Mouse (Mus musculus) activated CD4-positive, CD25-positive, alpha-beta regulatory T cell, adult 4 months (primary cell): ENCODE measurements around the gene Dohh. TPM values are rescaled to one million over a fixed set of nuclear protein-coding genes. Genes with fewer than 3 reads are reported as not detected.

Experiments used
- ATAC-seq: one replicate; pipeline ENCODE4 v1.8.0; 2017
- polyA plus RNA-seq, 2 experiments: library from polyadenylated mRNA; unstranded; fragments of 100-300 nt; shearing (Covaris generic); gene quantifications; one replicate each; pipeline ENCODE4 v1.2.1; 2017

Gene Dohh
- polyA plus RNA-seq, 2 experiments from 2014 or later, result 12.7 to 13.7 TPM

DNA sequence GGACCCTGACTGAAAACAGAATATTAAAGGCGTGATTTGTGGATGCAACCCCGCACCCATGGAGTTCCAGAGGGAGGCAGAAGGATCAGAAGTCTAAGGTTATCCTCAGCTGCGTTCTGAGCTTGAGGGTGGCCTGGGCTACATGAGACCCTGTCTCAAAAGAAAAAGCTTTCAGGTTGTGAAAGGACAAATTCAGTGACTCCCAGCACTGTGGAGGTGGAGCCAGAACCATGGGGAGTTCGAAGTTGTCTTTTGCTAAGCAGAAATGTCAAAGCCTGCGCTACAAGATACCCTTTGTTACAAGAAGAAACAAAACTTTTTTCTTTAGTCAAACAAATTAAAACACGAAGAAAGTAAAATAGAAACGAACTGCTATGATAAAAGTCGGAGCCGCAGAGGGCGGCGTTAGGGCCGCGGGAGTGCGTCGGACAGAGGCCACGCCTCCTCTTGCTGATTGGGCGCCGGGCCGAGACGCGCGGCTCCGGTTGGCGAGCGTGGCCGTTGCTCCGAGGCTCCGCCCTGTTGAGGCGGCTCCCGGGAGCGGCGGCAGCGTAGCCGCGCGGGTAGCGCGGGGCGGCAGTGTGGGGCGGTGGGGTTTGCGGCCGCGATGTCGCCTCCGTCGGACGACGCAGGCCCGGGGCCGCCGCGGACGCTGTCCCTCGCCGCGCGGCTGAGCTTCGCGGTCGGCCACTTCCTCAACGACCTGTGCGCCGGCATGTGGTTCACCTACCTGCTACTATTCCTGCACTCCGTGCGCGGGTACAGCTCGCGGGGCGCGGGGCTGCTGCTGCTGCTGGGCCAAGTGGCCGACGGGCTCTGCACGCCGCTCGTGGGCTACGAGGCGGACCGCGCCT lies 27.0 kb upstream of the Dohh start, which contains the start of gene Mfsd12:
Mfsd12 (plus strand) TSS at position 501 of the 854 bp plus-strand sequence.
- ATAC-seq, result peak; percentile 91

DNA sequence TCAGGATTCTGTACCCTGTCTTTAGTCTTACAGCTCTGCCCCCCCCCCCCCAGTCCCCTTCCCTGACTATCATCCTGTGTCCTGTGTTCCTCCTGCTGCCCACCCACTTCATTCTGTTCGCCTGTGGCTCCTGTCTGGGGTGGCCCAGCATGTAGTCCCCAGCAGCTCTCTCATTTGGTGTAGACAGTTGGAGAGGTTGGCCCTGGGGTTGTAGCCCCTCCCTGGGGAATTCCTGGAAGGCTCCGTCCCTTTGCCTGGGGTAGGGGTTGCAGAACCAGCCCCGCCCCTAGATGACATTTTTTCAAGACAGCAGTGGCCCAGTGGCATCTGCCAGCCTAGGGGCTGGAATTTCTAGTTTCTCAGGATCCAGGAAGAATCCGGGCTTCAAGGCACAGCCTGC lies 26.0 kb upstream of the Dohh start:
- ATAC-seq, result no peak

DNA sequence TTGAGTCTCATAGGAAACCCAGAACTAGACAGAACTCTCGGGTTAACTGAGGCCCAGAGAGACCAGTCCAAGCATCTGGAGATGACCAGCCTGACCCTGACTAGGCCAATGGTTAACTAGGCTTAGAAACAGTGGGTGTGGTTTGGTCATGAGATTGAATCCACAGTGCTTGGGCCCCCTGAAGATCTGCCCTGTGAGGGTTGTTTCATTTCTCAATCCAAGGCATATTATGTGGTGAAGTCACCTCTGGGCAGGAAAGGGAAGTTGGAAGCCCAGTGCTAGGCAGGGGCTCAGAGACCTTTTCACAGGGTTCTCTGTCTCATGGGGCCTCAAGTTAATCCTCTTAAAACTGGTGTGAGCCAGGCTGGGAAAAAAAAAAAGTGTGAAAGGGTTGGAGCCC lies 25.4 kb upstream of the Dohh start:
- ATAC-seq, result no peak

DNA sequence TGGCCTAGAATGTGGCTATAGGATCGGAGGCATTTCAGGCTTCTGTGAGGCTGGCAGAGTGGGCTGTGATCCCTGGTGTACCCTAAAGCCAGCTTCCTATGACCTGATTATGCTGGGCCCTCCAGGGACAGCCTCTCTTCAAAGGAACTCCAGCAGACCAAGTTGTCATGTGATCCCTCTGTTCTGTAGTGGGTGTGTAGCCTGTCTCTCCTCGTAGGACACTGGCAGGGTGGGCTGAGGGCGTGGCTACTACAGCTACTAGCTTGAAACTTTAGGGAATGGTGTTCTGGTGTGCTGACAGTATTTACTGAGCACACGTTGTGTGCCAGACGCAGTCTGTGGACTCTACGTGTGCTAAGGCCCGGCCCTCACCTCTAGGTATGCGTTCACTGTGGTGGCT lies 23.5 kb upstream of the Dohh start:
- ATAC-seq, result no peak

DNA sequence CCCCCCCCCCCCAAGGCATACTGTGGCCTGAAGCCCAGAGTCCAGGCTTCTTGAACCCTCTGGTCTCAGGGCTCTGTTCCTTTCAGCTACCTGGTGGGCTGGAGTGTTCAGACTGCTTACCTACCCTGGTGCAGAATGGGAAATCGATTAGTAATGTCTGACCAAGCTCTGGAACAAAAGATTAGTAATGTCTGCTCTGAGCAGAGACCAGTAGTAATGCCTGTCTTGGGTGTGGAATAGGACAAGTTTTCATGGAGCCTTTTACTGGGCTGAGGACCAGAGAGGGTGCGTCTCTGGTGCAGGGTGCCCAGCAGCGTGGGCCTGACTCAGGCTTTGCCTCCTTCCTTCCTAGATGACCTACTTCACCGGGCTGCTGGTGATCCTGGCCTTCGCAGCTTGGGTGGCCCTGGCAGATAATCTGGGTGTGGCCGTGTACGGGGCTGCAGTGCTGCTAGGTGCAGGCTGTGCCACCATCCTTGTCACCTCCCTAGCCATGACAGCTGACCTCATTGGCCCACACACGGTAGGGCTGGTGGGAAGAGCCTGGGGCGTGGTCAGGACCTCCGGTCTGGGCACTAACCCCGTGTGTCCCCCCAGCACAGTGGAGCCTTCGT lies 21.8 kb upstream of the Dohh start:
- no peak for ATAC-seq

DNA sequence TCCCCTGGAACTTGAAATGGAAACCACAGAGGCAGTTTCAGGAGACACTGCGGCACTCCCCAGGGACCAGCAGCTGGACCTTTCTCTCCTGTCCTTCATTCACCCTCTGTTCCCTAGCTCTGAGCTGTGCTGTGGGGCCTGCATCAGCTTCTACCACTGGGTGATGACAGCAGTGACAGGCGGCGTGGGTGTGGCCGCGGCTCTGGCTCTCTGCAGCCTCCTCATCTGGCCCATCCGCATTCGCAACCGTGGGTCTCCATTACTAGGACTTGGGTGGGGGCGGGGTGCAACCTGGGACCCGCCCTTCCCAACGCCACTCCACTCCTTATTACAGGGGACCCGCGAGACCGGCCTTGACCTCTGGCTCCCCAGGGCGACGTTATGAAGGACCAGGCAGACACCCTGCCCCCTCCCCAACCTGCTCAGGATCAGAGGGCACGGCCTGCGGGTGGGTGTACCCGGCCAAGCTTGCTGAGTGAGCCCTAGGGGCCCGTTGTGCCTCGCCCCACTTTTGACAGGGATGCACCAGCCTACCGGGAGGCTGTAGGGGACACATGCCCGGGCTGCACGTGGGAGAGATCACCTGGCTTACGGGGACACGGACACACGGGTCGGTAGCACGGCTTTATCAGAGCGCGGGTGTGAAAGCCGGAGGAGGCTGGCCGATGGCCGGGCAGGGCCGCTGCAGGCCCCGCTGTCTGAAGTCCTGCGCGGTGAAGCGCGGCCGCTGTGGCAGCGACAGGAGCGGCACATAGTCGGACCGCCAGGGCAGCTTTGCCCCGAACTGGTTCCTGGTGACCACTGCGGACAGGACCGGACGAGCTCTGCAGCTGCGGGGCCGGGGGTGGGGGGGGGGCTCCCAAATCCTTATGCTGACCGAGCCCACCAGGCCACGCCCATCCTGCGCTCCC lies 20.5 kb upstream of the Dohh start:
- no peak for ATAC-seq

DNA sequence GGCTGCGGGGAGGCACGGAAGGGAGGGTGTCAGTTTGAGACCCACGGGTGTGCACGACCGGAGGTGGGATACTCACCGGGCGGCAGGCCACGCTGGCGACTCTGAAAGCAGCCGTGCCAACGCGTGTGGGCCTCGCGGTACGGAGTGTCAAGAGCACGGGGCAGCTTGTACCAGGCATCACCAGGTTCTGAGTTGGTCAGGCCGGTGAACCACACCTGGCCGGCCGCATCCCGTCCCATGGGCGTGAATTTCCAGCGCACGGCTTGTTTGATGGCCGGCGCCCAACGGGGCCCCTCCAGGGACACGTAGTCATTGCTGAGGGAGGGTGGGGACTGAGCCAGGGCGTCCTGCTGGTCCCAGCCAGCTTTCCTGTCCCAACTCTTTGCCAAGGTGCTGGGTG lies 19.6 kb upstream of the Dohh start:
- no peak for ATAC-seq

DNA sequence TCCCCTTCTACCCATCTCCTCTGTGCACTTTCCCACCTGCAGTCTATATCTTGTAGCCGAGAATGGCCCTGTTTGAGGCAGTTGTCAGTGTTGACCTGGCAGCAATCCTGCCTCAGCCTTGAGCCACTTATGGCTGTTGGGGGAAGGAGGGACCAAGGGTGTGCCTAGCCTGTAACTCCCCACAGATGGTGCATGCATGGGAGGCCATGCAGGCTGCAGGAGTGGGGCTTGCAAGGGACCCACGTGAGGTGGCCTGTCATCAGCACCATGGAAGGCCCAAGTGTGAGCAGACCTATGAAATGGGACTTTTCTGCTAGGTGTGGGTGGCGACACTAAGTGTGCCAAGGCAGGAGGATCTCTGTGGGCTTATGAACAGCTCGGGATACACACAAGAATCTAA lies 19.2 kb upstream of the Dohh start:
- ATAC-seq, result no peak

DNA sequence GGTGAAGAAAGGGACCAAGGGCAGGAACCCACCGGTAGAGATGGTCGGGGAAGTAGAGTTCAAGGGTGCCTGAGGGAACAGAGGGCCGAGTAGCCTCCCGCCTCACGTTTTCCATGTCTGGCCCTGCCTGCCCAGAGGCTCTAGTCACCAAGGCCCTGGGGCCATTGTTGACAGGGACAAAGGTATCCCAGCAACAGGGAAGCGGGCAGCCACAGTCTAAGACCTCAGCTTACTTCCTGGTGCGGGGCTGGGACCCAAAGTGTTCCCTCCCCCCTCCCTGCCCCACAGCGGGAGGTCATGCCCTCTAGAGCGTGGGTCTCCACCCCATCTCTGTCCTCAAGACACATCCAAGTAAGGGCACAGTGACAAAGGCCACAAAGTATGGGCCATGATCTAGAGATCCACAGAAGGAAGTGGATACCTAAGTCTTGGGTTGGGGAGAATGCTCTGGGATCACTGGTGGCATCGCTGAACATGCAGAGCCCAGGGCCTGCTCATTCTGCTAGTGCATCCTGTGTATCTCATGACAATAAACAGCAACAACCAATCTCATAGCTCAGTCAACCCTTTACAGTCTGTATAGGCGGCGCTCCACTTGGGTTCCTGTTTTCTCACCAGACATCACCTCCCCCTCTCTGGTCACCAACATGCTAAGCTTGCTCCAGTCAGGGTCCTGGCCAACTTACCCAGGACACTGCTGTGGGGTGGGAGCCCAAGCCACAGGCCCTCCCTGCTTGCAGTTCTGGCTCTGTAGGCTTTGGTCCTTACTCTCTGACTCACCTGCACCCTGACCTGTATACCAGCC lies 18.4 kb upstream of the Dohh start, which contains the start of gene 4930404N11Rik:
4930404N11Rik (minus strand) TSS at position 145 of the 805 bp plus-strand sequence.
- no peak for ATAC-seq

DNA sequence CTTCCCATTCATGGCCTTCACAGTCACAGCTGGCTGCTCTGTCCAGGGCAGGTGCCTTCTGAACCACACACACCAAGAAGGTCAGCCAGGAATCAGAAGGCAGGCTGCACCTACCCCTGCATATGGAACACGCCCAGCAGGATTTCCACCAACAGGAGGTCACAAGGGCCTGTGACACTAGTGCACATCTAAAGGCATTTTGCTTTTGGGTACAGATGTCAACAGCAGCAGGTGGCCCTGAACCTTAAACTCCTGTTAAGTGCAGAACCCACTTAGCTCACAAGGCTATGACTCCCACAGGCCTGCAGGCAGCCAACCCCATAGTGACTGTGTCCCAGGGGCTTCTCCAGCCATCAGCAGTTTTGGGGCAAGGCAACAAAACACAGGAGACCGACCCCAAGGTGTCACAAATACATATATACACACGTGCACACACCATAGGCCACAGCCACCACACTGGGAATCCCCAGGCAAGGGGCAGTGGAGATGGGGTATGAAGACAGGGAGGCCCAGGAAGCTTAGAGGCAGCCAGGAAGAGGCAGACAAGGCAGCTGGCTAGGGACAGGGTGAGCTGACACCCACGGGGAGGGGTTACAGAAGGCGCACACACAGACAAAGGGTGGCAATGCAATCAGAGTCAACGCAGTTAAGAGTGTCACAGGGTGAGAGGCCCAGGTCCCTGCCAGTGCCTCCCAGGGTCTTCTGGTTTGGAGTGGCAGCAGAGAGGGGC lies 17.6 kb upstream of the Dohh start:
- ATAC-seq, result no peak

DNA sequence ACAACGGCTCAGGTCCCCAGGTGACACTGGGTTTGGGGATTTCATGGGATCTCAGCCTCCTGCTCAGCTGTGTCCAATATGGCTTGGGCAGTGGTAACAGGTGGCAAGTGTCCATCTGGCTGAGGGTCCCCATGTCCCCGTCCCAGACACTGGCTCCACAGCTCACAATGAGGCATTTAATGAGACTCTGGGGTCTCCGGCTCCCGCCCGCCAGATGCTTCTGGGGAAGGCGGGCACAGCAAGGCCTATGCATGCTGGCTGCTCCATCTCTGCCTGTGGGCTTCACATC lies 17.1 kb upstream of the Dohh start:
- ATAC-seq, result no peak

DNA sequence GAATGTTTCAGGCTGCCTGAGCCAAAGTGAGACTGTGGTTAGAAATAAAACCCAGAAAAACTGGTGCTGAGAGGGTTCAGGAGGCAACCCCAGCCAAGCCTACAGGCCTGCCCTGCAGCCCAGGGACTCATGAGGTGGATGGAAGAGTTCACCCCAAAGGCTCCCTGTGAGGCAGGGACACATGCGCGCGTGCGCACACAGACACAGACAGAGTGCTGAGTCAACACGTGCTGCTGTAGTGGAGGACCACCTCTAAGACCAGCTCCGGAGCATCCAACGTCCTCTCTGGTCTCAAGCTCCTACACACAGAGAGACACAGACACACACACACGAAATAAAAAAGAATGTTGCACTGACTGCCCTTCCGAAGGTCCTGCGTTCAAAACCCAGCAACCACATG lies 8.9 kb upstream of the Dohh start:
- no peak for ATAC-seq

DNA sequence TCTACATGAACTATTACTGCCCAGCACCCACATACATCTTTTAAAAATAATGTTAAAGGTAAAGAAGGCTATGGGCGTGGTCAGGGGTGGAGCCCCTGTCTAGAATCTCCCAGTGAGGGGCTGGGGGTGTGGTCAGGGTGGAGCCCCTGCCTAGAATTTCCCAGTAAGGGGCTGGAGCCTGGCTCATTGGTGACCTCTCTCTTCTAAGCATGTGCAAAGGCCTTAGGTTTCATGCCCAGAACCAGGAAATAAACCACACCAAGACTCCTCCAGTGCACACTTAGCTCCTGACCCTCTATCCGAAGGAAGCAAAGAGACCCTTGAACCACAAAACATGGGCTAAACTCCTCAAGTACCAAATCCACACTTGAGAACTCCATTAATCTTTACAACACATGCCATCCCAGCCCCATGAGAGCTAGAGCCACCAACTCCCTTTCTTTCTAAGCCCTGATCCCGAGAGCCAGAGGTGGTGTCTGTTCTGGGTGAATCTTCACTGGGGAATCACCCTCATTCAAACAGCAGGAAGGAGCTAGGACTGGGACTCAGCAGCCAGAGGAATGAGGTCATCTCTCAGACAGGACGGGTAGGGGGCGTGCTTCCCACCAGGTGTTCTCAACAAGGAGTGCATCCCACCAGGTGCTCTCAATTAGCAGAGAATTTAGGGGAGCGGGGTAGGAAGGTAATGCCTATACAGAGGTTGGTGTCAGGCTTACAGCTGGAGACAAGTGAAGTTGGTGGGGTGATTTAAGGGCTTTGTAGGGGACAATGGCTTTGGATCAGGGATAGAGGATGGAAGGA lies 7.5 kb upstream of the Dohh start:
- ATAC-seq, result no peak

DNA sequence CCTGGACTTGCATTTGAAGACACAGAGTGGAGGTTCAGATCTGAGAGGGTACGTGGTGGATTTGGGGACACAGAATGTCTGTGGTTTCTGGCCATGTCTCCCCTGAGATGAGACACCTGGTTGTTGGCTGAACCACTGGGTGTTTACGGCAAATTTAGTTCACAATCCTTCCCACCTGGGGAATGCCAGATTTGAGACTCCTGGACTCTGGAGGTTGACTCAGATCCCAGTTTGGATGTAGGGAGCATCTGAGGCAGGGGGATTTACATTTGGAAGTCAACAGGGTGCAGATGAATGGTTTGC lies 6.9 kb upstream of the Dohh start:
- no peak for ATAC-seq

DNA sequence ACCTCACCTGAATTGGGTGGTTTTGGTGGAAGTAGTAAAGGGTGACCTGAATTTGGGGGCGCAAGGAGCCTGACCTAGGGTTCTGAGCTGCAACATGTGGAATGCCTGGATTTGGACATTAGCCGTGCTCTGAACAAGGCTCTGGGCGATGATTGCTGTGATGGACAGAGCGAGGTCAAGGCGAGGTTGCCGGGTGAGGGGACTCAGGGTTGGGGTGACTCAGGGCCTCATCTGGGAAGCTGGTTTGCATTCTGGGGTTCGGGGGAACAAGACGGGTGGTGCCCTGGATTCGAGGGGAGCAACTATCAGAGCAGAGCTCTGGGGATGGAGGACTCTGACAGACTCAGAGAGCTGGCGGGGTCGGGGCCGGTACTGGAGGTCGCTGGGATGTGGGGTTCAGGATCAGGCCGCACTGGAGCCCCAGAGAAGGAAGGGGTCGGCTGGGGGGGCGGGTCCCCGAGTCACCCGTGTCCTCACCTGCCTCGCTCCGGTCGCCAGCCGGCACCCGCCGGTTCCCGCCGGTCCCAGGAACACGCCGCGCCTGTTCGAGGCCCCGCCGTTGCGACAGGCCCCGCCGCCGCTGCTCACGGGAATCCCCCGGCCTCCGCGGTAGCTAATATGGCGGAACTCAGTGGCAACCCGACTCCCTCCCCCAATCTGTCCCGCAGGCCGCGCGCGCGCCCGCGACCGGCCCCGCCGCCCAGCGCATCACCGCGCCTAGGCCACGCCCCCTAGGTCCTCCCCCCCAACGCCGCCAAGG lies 6.3 kb upstream of the Dohh start, which contains the start of gene Fzr1:
Fzr1 (minus strand) TSS at position 724 of the 760 bp plus-strand sequence.
- no peak for ATAC-seq

DNA sequence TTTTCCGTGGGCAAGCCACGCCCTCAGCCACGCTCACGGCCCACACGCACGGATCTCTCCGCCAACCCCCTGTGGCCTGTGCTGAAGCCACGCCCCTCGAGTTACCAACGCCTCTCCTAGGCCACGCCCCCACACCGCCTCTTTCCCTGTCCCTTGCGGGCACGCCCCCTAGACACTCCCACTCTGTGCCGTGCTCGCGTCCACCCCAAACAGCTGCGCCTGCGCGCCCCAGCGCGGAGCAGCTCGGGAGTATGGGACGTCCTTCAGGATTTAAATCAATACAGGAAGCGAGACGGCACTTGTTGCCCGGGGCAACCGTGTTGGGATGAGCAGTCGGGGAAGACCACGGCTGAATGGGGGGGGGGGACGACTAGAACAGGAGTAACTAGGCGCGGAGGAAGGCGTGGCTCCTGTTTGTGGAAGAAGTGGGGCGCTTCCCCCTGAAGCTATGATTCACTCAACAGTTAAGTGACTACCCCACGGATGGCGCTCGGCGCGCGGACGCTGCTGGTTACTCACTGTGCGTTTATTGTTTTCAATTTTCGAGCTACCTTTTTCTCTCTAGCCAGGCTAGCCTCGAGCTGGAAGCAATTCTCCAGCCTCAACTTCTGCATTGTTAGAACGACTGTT lies 5.6 kb upstream of the Dohh start:
- peak; percentile 91 for ATAC-seq

DNA sequence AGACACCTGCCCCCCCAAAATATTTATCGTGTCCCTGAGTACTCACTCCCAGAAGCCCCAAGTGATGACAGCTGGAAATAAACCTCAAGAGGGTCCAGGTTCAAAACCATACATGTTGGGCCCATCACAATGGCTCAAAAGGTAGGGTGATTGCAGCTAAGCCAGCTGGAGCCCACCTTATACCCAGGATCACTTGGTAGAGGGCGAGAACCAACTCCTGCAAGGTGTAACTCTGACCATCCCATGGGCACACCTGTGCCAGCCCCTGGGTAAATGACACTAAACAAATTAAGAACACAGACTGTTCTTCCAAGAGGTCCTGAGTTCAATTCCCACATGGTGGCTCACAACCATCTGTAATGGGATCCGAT lies 5.1 kb upstream of the Dohh start:
- ATAC-seq, result no peak

DNA sequence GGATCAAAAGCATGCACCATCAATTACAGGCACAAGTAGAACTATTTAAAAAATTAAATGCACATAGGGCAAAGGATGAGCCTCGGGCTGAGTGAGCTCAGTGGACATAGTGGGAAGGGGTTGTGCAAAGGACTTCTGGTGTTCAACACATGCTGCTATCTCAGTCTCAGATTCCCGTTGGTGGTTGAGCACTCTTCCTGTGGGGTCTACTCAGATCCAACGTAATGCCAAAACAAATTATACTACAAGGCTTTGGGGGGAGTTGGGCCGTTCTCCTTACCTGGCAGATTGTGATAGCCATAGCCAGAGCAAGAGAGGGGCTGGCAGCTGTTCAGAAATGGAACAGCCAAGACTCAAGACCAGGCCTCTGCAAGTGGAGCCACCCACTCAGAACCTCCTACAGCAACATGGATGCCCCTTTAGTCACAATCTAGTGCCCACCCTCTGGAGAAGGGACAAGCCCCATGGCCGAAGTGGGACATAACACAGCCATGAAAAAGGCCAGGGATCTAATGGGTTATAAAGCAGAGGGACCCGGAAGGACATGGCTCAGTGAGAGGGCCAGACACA lies 4.3 kb upstream of the Dohh start:
- ATAC-seq, result no peak

DNA sequence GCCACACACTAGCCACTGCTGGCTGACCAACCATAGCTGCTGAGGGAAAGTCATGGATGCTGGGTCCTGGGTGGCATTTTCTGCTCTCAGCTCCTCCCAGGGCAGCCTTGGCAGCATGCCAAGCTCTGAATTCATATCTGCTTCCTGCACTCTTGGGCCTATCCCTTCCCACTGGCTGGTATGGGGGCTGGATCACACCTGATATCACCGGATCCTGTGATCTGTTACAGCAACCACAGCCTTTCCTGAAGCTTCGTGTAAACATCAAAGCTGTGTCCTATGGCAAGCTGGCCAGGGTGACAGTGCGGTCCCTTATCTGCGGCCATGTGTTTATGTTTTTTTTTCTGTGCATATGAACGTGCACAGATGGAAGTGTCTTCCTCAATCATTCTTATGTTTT lies 2.2 kb upstream of the Dohh start:
- ATAC-seq, result no peak

DNA sequence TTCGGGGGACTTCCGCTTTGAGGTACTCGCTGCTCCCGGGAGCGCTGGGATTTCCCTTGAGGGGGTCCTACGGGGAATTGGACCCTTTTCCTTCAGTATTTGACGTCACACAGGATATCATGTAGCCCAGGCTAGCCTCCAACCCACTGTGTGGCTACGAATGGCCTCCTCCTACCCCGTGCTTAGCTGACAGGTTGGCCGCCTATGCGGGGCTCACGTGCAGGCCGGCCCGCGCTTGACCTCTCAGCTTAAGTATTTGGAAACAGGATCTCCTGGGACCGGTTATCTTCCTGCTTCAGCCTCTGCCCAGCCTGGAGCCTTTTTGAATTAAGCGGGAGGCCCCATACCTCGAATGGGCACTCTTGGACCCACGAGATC lies 366 bp downstream of the Dohh start:
- no peak for ATAC-seq
